Mouse (Mus musculus) spleen, adult 2 months (tissue): ENCODE measurements around the gene Prss2. TPM values are rescaled to one million over a fixed set of nuclear protein-coding genes. Genes with fewer than 3 reads are reported as not detected.
A peak's percentile ranks its signal among the peaks of the same experiment; 100 is the strongest.
"Not testable (repeated sequence)": the region's sequence is repeated elsewhere in the genome, so short reads cannot be mapped to it uniquely, and the experiment has no call there.

Experiments
- DNase-seq, 2 experiments: peaks; one replicate each; pipeline versions ENCODE4 v3.0.0 to v3.0.0-alpha.2; 2012 to 2021; ENCODE audit warnings: low spot score in 2 of 2, low read depth in 1 of 2
- H3K27ac ChIP-seq: fragments of 200-500 bp; 2 replicates; pipeline ENCODE4 v1.5.1; 2012; ENCODE audit warnings: low read length, inconsistent platforms; ENCODE audit not compliant: insufficient read depth
- H3K27me3 ChIP-seq: fragments of 200-500 bp; 2 replicates; pipeline ENCODE4 v1.6.1; 2012; ENCODE audit warnings: mild to moderate bottlenecking, moderate library complexity, low read length, inconsistent platforms; ENCODE audit not compliant: control insufficient read depth, insufficient read depth
- H3K36me3 ChIP-seq: fragments of 200-500 bp; 2 replicates; pipeline ENCODE4 v1.6.1; 2012; ENCODE audit warnings: mild to moderate bottlenecking, low read length, inconsistent platforms; ENCODE audit not compliant: control insufficient read depth, insufficient read depth
- H3K4me1 ChIP-seq: fragments of 200-500 bp; 2 replicates; pipeline ENCODE4 v1.6.1; 2011; ENCODE audit warnings: inconsistent platforms; ENCODE audit not compliant: control insufficient read depth, insufficient read depth, insufficient read length
- H3K4me3 ChIP-seq: fragments of 200-500 bp; 2 replicates; pipeline ENCODE4 v1.5.1; 2011; ENCODE audit warnings: mild to moderate bottlenecking, inconsistent platforms; ENCODE audit not compliant: insufficient read depth, insufficient read length; ENCODE audit errors: extremely low read depth
- CTCF ChIP-seq: fragments of 200-500 bp; IDR thresholded peaks from 2 replicates; pipeline ENCODE4 v1.5.1; 2011; ENCODE audit warnings: mild to moderate bottlenecking, inconsistent platforms; ENCODE audit not compliant: insufficient read depth, insufficient read length, insufficient replicate concordance; ENCODE audit errors: extremely low read depth
- POLR2A ChIP-seq: fragments of 200-500 bp; IDR thresholded peaks from 2 replicates; pipeline ENCODE4 v1.6.1; 2011; ENCODE audit warnings: low read depth, low read length, inconsistent platforms
- WGBS: fragments of 180-500 bp; shearing (Covaris S2); methylation state at CpG from one replicate; pipeline ENCODE4 v1.1.7; 2018; 5-methylcytosine and 5-hydroxymethylcytosine counted together
- polyA plus RNA-seq: library from polyadenylated mRNA; depleted of rRNA; stranded (reverse); fragments of >200 nt; gene quantifications from 2 replicates; pipeline ENCODE4 v1.2.3, GENCODE M21; 2012

Prss2 gene
- polyA plus RNA-seq, 1 experiment: 9,234 TPM

GRCm38 (mm10) chr6:41532181-41532580 lies 10.6 kb downstream of the Prss2 start:
- Histone ChIP-seq H3K27ac (peak overlapping the region; percentile 76; the same call in 1 of the 2 replicates), H3K4me1 (no peaks in the 10 kb centered on the region), H3K4me3 (no peak overlapping the region), H3K27me3 (no peaks in the 10 kb centered on the region), H3K36me3 (no peaks in the 10 kb centered on the region)
- TF ChIP-seq POLR2A: no peak
- 70% methylated on average over 4 of the region's 4 CpGs for WGBS
- no peak for DNase-seq

- no peak for DNase-seq
- H3K27me3 ChIP-seq: no peaks in the 10 kb centered on the region
- WGBS: 68% methylated on average over 8 of the region's 8 CpGs
These were observed 11.2 kb downstream of the Prss2 start for GRCm38 (mm10) chr6:41532687-41533284.

GRCm38 (mm10) chr6:41537376-41537775 lies 15.8 kb downstream of the Prss2 start:
- Histone ChIP-seq H3K4me3 (peak overlapping the region; percentile 38; the same call in 1 of the 2 replicates), H3K36me3 (no peaks in the 10 kb centered on the region), H3K27me3 (no peaks in the 10 kb centered on the region), H3K4me1 (no peaks in the 10 kb centered on the region), H3K27ac (peak overlapping the region; percentile 68; the same call in 1 of the 2 replicates)
- 95% methylated on average over 1 of the region's 1 CpGs for WGBS
- DNase-seq: no peak
- no peak for TF ChIP-seq CTCF
- no peak for TF ChIP-seq POLR2A

More at GRCm38 (mm10) chr6:41532687-41533284, 11.2 kb downstream of the Prss2 start:
- no peaks in the 10 kb centered on the region for H3K4me1 ChIP-seq
- H3K36me3 ChIP-seq: no peaks in the 10 kb centered on the region
- peak overlapping the region; percentile 76 for H3K27ac ChIP-seq
- H3K4me3 ChIP-seq: no peak overlapping the region
- TF ChIP-seq POLR2A: no peak
- no peak for TF ChIP-seq CTCF

- H3K36me3 ChIP-seq, H3K4me1 ChIP-seq, H3K27ac ChIP-seq, H3K4me3 ChIP-seq, H3K27me3 ChIP-seq, DNase-seq: not testable (repeated sequence)
- 78% methylated on average over 6 of the region's 8 CpGs for WGBS
These were observed 16.7 kb downstream of the Prss2 start for GRCm38 (mm10) chr6:41538296-41538695.

GRCm38 (mm10) chr6:41540746-41541145 lies 19.2 kb downstream of the Prss2 start:
- H3K4me3 ChIP-seq: no peak overlapping the region
- TF ChIP-seq CTCF (no peak), POLR2A (no peak)
- H3K27me3 ChIP-seq: no peaks in the 10 kb centered on the region
- H3K4me1 ChIP-seq: no peaks in the 10 kb centered on the region
- peak overlapping the region; percentile 29; the same call in 1 of the 2 replicates for H3K27ac ChIP-seq
- no peaks in the 10 kb centered on the region for H3K36me3 ChIP-seq
- no peak for DNase-seq

- Histone ChIP-seq H3K4me3 (no peak overlapping the region; the same call in 1 of the 2 replicates), H3K4me1 (no peaks in the 10 kb centered on the region), H3K36me3 (no peaks in the 10 kb centered on the region), H3K27me3 (no peaks in the 10 kb centered on the region), H3K27ac (peak overlapping the region; percentile 60)
- WGBS: 69% methylated on average over 1 of the region's 1 CpGs
- TF ChIP-seq CTCF: no peak
- TF ChIP-seq POLR2A: no peak
- no peak for DNase-seq
These were observed 20.2 kb downstream of the Prss2 start for GRCm38 (mm10) chr6:41541746-41542145.

- no peaks in the 10 kb centered on the region for H3K27me3 ChIP-seq
- 80% methylated on average over 3 of the region's 3 CpGs for WGBS
- H3K27ac ChIP-seq: peak overlapping the region; percentile 96
- no peaks in the 10 kb centered on the region for H3K4me1 ChIP-seq
- H3K36me3 ChIP-seq: peaks cover 1% of the 10 kb centered on the region; the same call in 1 of the 2 replicates
- no peak for DNase-seq
- TF ChIP-seq POLR2A (no peak), CTCF (no peak)
- H3K4me3 ChIP-seq: peak overlapping the region; percentile 59
These were observed 21.4 kb downstream of the Prss2 start for GRCm38 (mm10) chr6:41542983-41543382.
